Mouse (Mus musculus) testis, adult 10 weeks (tissue): Measurements from ENCODE around the gene Lgals12. TPM values are rescaled to one million over a fixed set of nuclear protein-coding genes. Genes with fewer than 3 reads are reported as not detected.

Experiments used
- polyA plus RNA-seq: library from polyadenylated mRNA; stranded (reverse); fragments of 350-450 nt; fragmentation: Illumina TruSeq; extraction: RNeasy Lipid Tissue Mini Kit (QIAGEN cat#74804); gene quantifications from one replicate; pipeline ENCODE4 v1.2.3, GENCODE M21; 2014; ENCODE audit warnings: low read depth, low replicate concordance

Lgals12 gene
- polyA plus RNA-seq: 0.31 TPM

DNA sequence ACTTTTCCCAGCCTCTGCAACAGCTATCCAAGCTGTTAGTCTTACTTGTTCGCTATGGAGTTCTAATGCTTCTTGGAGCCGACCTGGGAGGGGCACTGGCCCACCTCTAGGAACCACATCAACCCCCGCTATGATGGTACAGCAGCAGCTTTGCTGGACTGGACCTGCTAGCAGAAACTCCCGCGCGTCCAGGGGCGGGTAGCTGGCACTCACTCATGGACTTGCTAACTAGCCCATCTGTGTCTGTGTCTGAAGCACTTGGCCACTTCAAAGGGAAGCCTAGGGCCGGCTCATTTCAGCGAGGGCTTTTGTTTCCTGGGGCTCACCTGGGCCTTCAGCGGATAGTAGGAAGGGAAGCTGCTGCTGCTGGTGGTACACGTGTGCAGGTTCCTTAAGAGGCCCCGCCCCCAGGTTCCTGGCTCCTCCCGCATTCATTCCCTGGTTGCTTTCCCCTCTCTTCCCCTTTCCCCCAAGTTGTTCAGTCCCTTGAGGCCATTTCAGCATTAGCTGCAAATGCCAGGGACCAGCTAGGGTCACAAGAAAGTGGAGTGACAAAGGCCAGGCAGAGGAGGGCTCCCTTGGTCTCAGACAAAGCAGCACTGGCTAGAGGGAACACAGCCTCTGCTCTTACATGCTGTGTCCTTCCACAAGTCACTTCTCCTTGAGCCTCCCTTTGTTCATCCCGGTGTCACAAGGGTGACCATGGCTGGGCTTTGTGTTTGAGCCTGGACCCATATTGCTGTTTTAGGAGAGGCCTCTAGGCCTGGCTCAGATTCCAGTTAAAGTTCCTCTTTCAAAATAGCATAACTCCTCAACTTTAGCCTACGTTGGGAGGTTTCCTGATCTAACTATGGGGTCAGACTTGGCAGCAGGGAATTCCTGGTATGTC is at the start of gene Lgals12:
TSS of gene Lgals12 (minus strand) at position 393 of the 889 bp plus-strand sequence.

GRCm38 (mm10) chr19:7611942-7612757 is 5.2 kb upstream of the Lgals12 start, which contains the start of gene Hrasls5:
Gene Hrasls5 (plus strand): TSS chr19:7612541.

DNA sequence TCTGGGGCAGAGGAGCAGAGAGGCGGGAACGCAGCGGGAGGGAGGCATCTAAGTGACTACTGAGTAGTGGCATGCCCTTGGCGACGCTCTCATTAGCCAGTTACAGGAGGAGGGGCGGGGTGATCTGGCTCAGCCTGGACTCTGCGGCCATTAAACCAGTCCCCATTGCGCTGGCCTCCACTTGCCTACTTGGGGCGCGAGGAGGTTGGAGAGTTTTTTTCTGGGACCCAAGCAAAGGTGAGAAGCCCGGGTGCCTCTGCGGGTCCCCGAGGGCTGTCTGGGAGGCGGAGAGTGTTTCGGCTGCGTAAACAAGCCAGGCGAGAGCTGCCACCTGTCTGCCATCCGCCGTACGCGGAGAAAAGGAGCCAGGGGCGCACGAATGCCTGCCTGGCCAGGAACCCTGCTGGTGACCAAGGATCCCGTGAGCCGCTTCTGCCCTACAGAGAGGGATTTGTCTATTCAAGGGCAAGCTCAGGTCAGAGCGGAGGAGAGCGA is 49.6 kb downstream of the Lgals12 start, which contains the start of gene Pla2g16:
TSS of gene Pla2g16 (plus strand) at position 132 of the 495 bp plus-strand sequence.

Other genes starting within 250 kb of the Lgals12 start
- gene Spindoc, start 224.2 kb downstream of the Lgals12 start, polyA plus RNA-seq: 3.2 TPM
- gene 2700081O15Rik, start 189.6 kb downstream of the Lgals12 start, polyA plus RNA-seq: 0.95 TPM
- 277 TPM for gene Rtn3, start 123.9 kb downstream of the Lgals12 start, polyA plus RNA-seq
- 415 TPM for gene Atl3, start 113.2 kb downstream of the Lgals12 start, polyA plus RNA-seq
- 1.7 TPM for gene Pla2g16, start 49.7 kb downstream of the Lgals12 start, polyA plus RNA-seq
- 437 TPM for gene Hrasls5, start 5.3 kb upstream of the Lgals12 start, polyA plus RNA-seq
- not detected for gene Slc22a19, start 104.1 kb upstream of the Lgals12 start, polyA plus RNA-seq
- not detected for gene Slc22a26, start 195.5 kb upstream of the Lgals12 start, polyA plus RNA-seq